Mouse (Mus musculus) granulocyte monocyte progenitor cell, adult 5-6 weeks (primary cell): ENCODE data around the gene Arhgdib. TPM values are rescaled to one million over a fixed set of nuclear protein-coding genes. Genes with fewer than 3 reads are reported as not detected.
"Not testable (repeated sequence)": the region's sequence is repeated elsewhere in the genome, so short reads cannot be mapped to it uniquely, and the experiment has no call there.

Experiments used
- ATAC-seq: replicated peaks from 2 replicates; pipeline ENCODE4 v1.8.0; 2016; ENCODE audit warnings: mild to moderate bottlenecking, moderate TSS enrichment, inconsistent platforms; ENCODE audit not compliant: poor library complexity, severe bottlenecking
- total RNA-seq, 2 experiments: library from RNA; stranded (forward) in 1 of 2; stranded (reverse) in 1 of 2; fragments of 200-712, 200-1000 nt in 1 of 2; fragments of >200 nt in 1 of 2; fragmentation: Nextera tagmentation in 1 of 2; gene quantifications; 2 replicates each; pipeline ENCODE4 v1.2.3; 2014 to 2017

Gene Arhgdib
- 1,912 and 2,149 TPM in 2 replicates for total RNA-seq (2014; fragmentation: Nextera tagmentation)
- total RNA-seq (2017), result 1,225 and 1,275 TPM in 2 replicates

DNA sequence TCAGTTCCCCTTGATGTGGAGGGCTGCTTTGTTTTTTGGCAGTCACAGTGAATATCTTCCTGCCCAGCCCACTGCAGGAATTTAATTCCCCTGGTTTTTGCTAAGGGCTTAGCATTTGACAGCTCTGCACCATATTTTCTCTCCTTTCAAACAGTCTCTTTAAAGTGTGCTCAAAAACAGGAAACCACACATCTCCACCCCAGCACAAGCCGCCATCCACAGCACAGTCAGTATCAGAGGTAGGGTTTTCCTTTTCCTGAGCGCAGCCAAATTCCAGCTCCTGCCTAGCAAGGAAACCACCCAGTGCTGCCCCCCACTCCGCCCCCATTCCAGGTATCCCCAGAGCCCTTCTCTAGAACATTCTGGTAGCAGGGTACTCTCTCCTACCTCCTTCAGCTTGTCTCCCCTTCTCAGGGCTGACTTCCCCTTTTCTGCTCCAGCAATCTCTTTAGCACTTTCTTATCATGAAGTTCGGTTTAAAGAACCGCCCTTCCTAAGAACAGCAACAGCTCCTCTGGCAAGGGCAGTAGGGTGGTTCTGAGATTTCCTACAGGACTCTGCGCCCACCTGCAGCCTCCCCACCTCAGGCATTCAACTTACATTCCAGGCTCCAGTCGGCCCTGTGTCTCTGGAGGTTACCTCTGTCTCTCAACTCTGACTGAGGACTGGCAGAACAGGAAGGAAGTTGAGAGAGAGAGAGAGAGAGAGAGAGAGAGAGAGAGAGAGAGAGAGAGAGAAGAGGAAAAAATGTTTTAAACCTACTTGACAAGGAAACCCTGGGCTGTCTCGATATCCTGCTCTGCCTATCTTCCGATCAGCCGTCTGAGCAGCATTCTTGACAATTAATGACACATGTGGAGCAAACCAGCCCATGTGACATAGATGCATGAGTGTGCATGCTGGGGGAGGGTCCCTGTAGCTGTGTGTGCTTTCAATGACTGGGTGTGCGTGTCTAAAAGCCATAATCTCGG lies at the start of gene Arhgdib:
Gene Arhgdib (minus strand): TSS at position 849 of the 971 bp plus-strand sequence.
- peak; percentile 17 for ATAC-seq

DNA sequence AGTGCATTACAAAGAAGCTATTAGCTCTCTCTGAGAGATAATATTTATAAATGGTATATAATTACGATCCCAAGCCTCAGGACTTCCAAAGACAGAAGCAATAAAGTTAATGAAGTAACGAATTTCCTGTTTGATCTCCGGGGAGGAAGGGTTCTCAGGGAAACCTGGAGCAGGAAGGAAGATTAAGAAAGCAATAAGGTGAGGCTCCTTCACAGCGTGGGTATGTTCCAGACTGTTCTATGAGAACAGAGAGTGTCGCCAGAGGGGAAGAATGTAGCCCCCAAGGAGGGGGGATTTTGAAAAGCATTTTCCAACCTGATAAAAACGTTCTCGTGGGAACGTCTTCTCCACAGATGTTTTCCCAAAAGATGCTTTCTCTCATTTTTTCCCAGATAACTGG lies 48.9 kb upstream of the Arhgdib start:
- no peak for ATAC-seq

DNA sequence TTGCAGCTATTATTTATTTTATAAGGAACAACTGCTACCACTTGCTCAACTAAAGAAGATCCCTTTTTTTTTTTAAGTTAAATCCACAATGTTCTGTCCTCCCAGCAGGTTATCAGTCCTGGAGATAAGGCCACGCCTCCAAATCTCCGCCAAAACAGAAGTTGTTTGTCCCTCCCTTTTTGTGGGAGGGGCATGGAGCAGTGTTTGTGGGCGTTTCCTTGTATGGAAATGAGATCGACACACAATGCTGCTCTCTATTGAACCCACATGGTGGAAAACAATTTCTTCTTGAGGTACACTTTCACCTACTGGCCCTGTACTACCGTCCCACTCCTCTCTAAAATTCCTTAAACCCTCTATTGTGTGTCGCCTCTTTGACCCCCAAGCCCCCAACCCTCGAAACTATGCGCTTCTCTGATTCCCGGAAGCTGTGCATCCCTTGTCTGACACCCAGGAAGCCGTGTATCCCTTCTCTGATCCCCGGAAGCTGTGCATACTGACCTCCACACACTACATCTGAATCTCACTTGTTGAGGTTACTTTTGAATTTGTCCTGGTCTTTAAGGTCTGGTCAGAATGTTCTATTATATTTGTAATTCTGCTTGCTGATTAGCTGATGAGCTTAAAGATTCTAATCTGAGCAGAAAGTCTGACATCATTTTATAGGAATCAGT lies 48.3 kb upstream of the Arhgdib start:
- peak; percentile 28; the same call in 1 of the 2 replicates for ATAC-seq

DNA sequence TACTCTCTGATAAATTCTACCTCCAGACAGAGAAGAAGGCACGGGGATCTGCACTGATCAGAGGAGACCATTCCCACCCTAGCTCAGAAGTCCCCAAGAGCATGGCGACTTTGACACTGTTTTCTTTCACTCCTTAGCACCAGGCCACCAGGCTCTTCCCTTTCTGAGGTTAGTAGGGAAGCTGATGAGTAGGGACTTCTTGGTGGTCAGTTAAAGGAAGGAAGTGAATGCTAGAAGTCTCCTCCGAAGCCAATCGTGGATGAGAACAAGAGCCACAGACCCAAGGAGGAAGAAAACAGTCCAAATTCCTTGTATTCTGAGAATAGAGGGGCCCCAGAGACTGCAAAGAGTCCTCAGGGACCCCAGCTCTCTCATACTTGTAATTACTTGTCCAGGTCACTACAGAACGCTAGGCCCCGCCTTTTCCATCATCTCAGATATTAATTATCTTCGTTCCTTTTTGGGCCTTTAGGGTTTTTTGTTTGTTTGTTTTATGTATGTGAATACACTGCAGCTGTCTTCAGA lies 46.9 kb upstream of the Arhgdib start:
- peak; percentile 91 for ATAC-seq

- ATAC-seq, result no peak
Observed at GRCm38 (mm10) chr6:136986718-136987117, 45.0 kb upstream of the Arhgdib start.

DNA sequence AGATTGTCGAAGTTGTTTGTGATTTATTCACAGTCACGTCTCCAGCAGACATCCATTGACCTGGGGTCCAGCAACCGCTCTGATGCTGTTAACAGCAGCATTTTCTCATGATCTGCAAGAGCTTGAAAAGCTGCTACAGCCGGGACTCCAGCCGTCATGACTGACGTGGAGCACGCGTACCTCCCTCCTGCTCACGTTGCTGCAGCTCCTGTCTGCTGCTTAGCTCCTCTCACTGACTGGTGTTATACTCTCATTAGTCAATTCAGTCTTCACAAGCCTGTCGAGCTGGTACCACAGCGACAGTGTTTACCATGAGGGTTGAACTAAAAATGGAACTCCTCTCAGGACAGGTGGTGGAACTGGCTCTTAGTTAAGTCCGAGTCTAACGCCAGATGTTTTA lies 44.3 kb upstream of the Arhgdib start:
- ATAC-seq, result no peak

DNA sequence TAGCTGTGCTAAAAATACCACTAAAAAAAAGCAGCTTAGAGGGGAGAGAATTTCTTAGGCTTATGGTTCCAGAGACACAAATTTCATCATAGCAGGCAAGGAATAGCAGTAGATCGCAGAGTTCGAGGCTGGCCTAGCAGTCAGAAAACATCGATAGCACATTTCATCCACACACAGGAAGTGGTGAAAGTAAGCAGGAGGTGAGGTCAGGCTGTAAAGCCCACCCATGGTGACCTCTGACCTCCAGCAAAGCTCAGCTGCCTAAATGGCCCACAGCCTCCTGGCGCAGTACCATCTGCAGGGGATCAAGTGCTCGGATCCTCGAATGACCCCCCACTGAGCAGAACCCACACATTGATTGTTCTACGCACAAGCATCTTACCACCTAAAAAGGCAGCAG lies 41.5 kb upstream of the Arhgdib start:
- peak; percentile 9; the same call in 1 of the 2 replicates for ATAC-seq

- ATAC-seq, result no peak
Observed at GRCm38 (mm10) chr6:136982581-136982980, 40.9 kb upstream of the Arhgdib start.

GRCm38 (mm10) chr6:136980331-136980746 lies 38.6 kb upstream of the Arhgdib start:
- peak; percentile 66 for ATAC-seq

- peak; percentile 91 for ATAC-seq
Observed at GRCm38 (mm10) chr6:136979274-136980082, 37.8 kb upstream of the Arhgdib start.

DNA sequence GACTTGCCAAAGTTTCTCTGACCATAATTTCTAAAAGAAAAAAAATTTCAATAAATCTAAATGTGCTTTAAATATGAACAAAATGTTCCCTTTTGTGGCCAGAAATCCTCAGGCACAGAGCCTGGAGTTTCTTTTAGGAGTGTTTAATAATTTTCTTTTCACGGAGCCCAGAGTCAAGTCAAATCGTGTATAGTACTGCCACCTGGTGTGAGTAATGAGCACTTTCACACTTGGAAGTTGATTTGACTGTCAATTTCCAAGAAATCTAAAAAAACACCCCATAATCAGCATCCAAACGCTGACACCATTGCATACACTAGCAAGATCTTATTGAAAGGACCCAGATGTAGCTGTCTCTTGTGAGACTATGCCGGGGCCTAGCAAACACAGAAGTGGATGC lies 27.2 kb upstream of the Arhgdib start:
- ATAC-seq, result not testable (repeated sequence)

DNA sequence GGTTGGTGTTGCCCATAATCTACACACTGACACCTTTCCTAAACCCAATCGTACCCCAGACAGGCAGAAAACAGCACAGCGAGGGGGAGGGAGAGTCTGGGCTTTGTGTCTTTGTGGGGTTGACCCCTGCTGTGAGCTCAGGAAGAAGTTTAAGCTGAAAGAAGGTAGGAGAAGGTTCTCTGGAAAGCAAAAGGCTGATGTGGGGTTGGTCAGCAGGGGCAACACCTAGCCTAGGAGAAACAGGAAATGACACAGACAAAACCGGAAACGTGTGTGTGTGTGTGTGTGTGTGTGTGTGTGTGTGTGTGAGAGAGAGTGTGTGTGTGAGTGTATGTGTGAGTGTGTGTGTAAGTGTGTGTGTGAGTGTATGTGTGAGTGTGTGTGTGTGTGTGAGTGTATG lies 25.8 kb upstream of the Arhgdib start:
- 0 out of 2 replicates have a peak, but pooled peaks have one; percentile 11 for ATAC-seq

GRCm38 (mm10) chr6:136965912-136966311 lies 24.2 kb upstream of the Arhgdib start:
- peak; percentile 38 for ATAC-seq

DNA sequence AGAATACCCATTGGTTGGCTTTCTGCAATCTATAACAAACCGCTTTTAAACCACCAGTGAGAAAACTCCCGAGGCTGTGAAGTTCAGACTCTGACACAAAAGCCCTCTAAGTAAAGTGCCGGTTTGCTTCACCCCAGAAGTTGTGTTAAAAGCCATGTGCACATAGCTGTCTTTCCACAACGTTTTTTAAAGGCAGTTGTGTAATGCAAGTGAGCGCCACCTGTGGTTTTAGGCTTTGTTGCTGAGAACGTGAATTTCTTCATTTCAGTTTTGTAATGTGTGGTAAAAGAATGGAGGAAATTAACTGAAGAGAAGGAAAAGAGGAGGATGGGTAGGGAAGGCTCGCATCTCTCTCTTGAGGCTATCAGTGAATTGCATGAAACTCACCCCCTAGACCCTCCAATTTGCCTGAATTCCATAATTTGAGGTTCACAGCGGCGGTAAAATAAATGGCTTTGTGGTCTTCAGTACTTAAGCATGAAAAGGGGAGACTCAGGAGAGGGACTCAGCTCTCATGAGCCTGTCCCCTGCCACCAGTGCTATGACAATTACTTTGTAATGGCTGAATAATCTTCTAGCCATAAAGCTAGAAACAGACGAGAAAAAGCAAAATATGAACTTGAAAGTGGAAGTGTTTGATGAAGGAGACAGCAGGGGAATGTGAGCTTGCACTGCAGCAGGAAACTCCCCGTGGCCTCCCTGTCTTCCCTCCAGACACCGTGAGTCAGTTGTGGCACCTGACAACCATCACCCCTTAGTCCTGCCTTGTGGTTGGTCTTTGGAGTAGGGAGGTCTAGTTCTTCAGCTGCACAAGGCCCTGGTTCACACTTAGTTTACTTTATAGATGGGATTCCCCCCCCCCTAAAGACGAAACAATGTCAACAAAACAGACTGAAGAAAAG lies 23.2 kb upstream of the Arhgdib start:
- ATAC-seq, result peak; percentile 65

GRCm38 (mm10) chr6:136962957-136963356 lies 21.3 kb upstream of the Arhgdib start:
- no peak for ATAC-seq

- no peak for ATAC-seq
Observed at GRCm38 (mm10) chr6:136959131-136959530, 17.4 kb upstream of the Arhgdib start.

DNA sequence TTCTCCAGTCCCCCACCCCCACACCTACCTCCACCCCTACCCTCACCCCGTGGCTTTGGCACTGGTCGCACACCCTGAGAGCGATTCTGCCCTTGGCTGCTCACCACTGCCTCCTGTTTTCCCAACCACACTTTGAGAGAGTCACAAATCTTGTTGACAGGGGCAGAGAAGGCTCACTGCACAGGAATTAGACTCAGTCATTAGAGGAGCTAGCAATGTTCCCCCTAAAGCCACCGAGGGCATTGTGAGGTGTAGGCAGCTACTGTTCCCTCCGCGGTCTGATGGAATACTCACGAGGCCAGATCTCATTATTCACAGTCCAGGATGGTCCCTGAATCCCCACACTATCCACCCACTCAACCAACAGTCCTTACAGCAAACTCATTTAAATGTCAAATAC lies 15.4 kb upstream of the Arhgdib start:
- no peak for ATAC-seq

GRCm38 (mm10) chr6:136955240-136955639 lies 13.5 kb upstream of the Arhgdib start:
- peak; percentile 72 for ATAC-seq

DNA sequence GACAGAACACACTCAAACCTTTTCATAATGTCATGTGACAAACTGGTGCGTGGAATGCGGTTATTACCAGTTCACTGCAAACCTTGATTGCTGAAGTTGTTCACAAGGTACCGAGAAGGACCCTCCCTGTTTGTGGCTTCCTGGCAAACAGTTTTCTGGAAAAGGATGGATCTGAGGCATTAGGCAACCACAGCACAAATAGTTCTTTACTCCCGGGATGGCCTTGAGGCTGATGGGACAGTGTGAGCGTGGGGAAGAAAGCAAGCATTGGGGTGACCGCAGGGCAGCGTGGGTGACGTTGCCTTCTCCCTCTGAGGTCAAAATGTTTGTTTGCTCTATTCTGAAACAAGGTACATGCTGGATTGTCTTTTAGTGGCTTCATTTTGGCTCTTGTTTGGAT lies 13.0 kb upstream of the Arhgdib start:
- no peak for ATAC-seq
